Mouse (Mus musculus): ENCODE results near the gene Tsfm. TPM values are rescaled to one million over a fixed set of nuclear protein-coding genes. Genes with fewer than 3 reads are reported as not detected.

Gene Tsfm
- total RNA-seq (2014; rRNA removed) (29.3 and 33.8 TPM in 2 replicates), polyA plus RNA-seq (2015; fragmentation: Nextera tagmentation; extraction: Ambion mirVana) (60.7 and 63.3 TPM in 2 replicates)

GRCm38 (mm10) chr10:127030336-127031296 is at the start of gene Tsfm:
Gene Tsfm, minus strand, starts transcription at chr10:127030840.
- Histone ChIP-seq H3K4me3 (ENCODE audit: low read depth, low read length) (peak within 1 kb of the TSS; percentile 83), H3K9me3 (ENCODE audit: low read length) (no peaks in the 10 kb centered on the region), H3K9ac (replicated peaks; ENCODE audit: low read length, poor library complexity, severe bottlenecking) (peak within 1 kb of the TSS; percentile 92), H3K36me3 (ENCODE audit: insufficient read depth, low read length) (peaks cover 16% of the 10 kb centered on the region), H3K27me3 (ENCODE audit: insufficient read depth, low read length) (no peaks in the 10 kb centered on the region), H3K27ac (ENCODE audit: low read depth, low read length) (peak within 1 kb of the TSS; percentile 73), H3K4me1 (ENCODE audit: insufficient read depth, low read length) (no peaks in the 10 kb centered on the region), H3K4me2 (ENCODE audit: low read depth, low read length, poor library complexity, severe bottlenecking) (peak within 1 kb of the TSS; percentile 85)
- peak; percentile 97 for TF ChIP-seq CTCF (IDR thresholded peaks at IDR 0.05)
- WGBS, result 6% methylated on average over 55 of the region's 56 CpGs
- peak; percentile 78 for ATAC-seq (ENCODE audit: low FRiP score)
- DNase-seq (ENCODE audit: low spot score), result peak; percentile 94

- ATAC-seq (ENCODE audit: low FRiP score) (no peak), DNase-seq (ENCODE audit: low spot score) (peak; percentile 55)
- H3K36me3 ChIP-seq (ENCODE audit: insufficient read depth, low read length), result peaks cover 16% of the 10 kb centered on the region
- H3K9ac ChIP-seq (replicated peaks; ENCODE audit: low read length, poor library complexity, severe bottlenecking), result peak overlapping the region; percentile 95
- peak; percentile 57 for TF ChIP-seq CTCF (IDR thresholded peaks at IDR 0.05)
- peak overlapping the region; percentile 83 for H3K4me3 ChIP-seq (ENCODE audit: low read depth, low read length)
- H3K27me3 ChIP-seq (ENCODE audit: insufficient read depth, low read length), result no peaks in the 10 kb centered on the region
- peak overlapping the region; percentile 94 for H3K27ac ChIP-seq (ENCODE audit: low read depth, low read length)
- H3K4me1 ChIP-seq (ENCODE audit: insufficient read depth, low read length), result peaks cover 23% of the 10 kb centered on the region; the same call in 1 of the 2 replicates
- H3K4me2 ChIP-seq (ENCODE audit: low read depth, low read length, poor library complexity, severe bottlenecking), result peak overlapping the region; percentile 93
- 2% methylated on average over 63 of the region's 70 CpGs for WGBS
- no peaks in the 10 kb centered on the region for H3K9me3 ChIP-seq (ENCODE audit: low read length)
These were observed 49.2 kb upstream of the Tsfm start for GRCm38 (mm10) chr10:127079665-127080391.

GRCm38 (mm10) chr10:127078677-127079575 is 48.3 kb upstream of the Tsfm start:
- H3K4me1 ChIP-seq (ENCODE audit: insufficient read depth, low read length), result peaks cover 23% of the 10 kb centered on the region; the same call in 1 of the 2 replicates
- peak overlapping the region; percentile 83 for H3K4me3 ChIP-seq (ENCODE audit: low read depth, low read length)
- WGBS, result 1% methylated on average over 24 of the region's 49 CpGs
- H3K36me3 ChIP-seq (ENCODE audit: insufficient read depth, low read length), result peaks cover 7% of the 10 kb centered on the region; the same call in 1 of the 2 replicates
- peak overlapping the region; percentile 93 for H3K4me2 ChIP-seq (ENCODE audit: low read depth, low read length, poor library complexity, severe bottlenecking)
- H3K9ac ChIP-seq (replicated peaks; ENCODE audit: low read length, poor library complexity, severe bottlenecking), result peak overlapping the region; percentile 95
- TF ChIP-seq CTCF (IDR thresholded peaks at IDR 0.05), result no peak
- peak overlapping the region; percentile 94 for H3K27ac ChIP-seq (ENCODE audit: low read depth, low read length)
- peak; percentile 72 for ATAC-seq (ENCODE audit: low FRiP score)
- no peaks in the 10 kb centered on the region for H3K9me3 ChIP-seq (ENCODE audit: low read length)
- no peaks in the 10 kb centered on the region for H3K27me3 ChIP-seq (ENCODE audit: insufficient read depth, low read length)
- DNase-seq (ENCODE audit: low spot score), result peak; percentile 87

- Histone ChIP-seq H3K4me3 (ENCODE audit: low read depth, low read length) (peak overlapping the region; percentile 83), H3K4me2 (ENCODE audit: low read depth, low read length, poor library complexity, severe bottlenecking) (peak overlapping the region; percentile 93), H3K27me3 (ENCODE audit: insufficient read depth, low read length) (no peaks in the 10 kb centered on the region), H3K36me3 (ENCODE audit: insufficient read depth, low read length) (peaks cover 2% of the 10 kb centered on the region; the same call in 1 of the 2 replicates), H3K27ac (ENCODE audit: low read depth, low read length) (peak overlapping the region; percentile 94), H3K9me3 (ENCODE audit: low read length) (no peaks in the 10 kb centered on the region), H3K9ac (replicated peaks; ENCODE audit: low read length, poor library complexity, severe bottlenecking) (peak overlapping the region; percentile 95), H3K4me1 (ENCODE audit: insufficient read depth, low read length) (peaks cover 23% of the 10 kb centered on the region; the same call in 1 of the 2 replicates)
- ATAC-seq (ENCODE audit: low FRiP score), result peak; percentile 71
- no peak; the same call in 1 of the 2 replicates for TF ChIP-seq CTCF (IDR thresholded peaks at IDR 0.05)
- WGBS, result under 1% methylated on average over 12 of the region's 12 CpGs
- DNase-seq (ENCODE audit: low spot score), result peak; percentile 77
These were observed 47.5 kb upstream of the Tsfm start for GRCm38 (mm10) chr10:127078001-127078676.
